Mouse (Mus musculus) retina, postnatal 7 days (tissue): ENCODE measurements around the gene B3gntl1.

Source experiments
- DNase-seq: peaks from one replicate; pipeline ENCODE4 v3.0.0-alpha.2; 2012; ENCODE audit warnings: low read depth, low spot score

B3gntl1 gene

GRCm38 (mm10) chr11:121672990-121673572 lies at the start of gene B3gntl1:
TSS of gene B3gntl1 (minus strand) at chr11:121673153.
- peak; percentile 99 for DNase-seq

- no peak for DNase-seq
Measured at GRCm38 (mm10) chr11:121722434-121722833, 49.5 kb upstream of the B3gntl1 start.

GRCm38 (mm10) chr11:121720752-121721151 lies 47.8 kb upstream of the B3gntl1 start:
- DNase-seq, result no peak

DNA sequence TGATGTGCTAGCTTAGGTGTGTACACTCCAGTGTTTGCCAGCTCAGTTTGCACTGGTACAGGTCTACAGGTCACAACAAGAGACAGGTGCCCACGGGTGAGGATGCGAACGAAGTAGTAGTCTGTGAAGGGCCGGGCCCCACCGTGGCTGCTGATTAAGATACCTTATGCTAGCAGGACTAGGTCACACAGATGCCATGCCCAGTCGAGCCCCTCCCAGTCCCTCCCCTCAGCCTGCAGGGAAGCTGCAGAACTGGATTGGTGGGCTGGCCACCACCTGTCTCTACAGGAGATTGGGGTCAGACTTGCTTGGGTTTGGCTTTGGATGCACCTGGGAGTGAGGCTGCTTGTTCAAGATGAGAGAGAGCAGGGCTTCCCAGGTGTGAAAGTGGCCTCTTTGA lies 44.8 kb upstream of the B3gntl1 start:
- DNase-seq, result no peak

DNA sequence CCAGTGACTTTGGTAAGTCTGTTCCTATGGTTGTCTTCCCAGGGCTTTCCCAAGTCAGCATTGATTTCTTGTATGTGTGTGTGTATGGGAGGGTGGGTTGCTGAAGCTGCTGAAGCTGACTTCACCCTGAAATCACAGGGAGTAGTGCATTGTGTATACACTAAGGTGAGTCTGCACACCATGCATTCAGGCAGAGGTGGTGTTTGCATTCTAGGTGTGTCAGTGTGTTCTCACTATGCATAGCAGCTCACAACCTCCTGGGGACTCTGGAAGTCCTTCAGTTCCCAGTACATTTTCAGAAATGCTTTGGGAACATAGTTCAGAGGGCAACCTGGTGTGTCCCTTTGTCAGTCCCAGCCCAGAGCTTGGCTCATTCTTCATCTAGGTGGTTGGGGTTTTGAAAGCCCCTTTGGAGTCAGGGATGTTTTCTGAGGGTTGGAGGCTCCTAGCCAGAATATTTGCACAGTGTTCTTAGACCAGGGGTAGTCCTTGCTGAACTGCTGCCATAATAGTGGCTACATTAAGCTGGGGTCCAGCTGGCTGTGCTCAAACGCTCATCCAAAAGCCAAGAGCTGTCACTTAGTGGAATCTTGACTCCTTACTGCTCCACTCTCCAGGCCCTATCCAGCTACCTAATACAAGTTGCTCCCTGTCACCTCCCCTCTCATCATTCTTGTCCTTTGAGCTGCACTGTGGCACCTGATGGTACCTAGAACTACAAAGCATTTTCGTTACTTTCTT lies 42.0 kb upstream of the B3gntl1 start:
- DNase-seq, result no peak

DNA sequence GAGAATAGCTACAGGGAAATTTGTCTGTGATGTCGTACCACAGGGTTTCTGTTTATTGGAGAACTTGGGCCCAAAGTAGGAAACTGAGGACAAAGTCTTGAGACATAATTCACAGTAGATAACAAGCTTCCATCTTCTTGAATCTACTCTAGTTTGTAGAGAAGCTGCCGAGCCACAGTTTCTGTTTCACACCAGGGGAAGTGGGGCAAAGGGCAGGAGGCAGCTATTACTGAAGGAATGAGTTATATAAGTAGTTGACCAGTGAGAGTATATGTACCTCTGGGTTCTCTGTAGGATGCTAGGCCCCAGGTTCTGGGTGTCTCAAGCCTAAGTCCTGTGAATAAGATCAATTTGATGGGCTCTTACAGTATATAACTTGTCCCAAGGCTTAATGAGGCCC lies 40.6 kb upstream of the B3gntl1 start:
- no peak for DNase-seq

DNA sequence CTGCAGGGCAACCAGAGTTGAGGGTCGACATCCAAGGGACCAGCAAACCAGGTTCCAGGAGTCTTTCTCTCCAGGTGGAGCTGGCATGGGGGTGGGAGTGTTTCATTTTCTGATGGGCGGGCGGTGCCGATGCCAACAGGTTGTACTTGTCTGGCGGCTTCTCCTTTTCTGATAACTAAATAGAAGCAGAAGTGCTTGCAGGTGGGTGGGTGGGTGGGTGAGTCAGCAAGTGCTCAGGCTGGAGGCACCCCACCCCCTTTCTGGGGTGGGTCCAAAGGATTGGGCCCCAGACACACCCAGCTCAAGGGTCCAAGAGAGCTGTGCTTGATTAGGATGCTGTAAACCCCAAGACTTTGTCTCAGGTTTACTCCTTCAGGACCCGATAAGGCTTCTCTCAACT lies 40.0 kb upstream of the B3gntl1 start:
- DNase-seq, result no peak

GRCm38 (mm10) chr11:121710245-121710644 lies 37.3 kb upstream of the B3gntl1 start:
- DNase-seq, result no peak

GRCm38 (mm10) chr11:121709278-121709677 lies 36.3 kb upstream of the B3gntl1 start:
- DNase-seq, result no peak

DNA sequence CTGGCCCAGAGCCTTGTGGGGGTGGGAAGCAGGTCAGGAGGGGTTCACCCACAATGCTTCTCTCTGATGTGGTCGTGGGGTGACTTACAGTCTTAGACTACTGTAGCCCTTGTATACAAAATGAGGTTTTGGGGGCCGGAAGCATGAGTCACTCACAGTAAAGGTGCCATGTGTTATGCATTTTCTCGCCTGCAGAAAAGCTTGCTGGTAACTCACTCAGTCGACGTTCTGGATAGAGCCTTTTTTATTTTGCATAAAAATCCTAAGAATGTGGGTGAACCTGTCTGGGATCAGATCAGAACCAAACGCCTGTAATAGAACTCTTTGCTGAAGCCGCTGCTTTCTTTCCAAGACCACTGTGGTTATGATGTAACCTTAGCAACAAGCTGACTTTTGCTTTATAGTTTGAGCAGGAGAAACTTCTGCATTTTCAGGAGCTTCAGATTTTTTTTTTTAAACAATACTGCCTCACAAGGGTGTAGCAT lies 33.6 kb upstream of the B3gntl1 start:
- DNase-seq, result no peak

- no peak for DNase-seq
Measured at GRCm38 (mm10) chr11:121703619-121704215, 30.8 kb upstream of the B3gntl1 start.

DNA sequence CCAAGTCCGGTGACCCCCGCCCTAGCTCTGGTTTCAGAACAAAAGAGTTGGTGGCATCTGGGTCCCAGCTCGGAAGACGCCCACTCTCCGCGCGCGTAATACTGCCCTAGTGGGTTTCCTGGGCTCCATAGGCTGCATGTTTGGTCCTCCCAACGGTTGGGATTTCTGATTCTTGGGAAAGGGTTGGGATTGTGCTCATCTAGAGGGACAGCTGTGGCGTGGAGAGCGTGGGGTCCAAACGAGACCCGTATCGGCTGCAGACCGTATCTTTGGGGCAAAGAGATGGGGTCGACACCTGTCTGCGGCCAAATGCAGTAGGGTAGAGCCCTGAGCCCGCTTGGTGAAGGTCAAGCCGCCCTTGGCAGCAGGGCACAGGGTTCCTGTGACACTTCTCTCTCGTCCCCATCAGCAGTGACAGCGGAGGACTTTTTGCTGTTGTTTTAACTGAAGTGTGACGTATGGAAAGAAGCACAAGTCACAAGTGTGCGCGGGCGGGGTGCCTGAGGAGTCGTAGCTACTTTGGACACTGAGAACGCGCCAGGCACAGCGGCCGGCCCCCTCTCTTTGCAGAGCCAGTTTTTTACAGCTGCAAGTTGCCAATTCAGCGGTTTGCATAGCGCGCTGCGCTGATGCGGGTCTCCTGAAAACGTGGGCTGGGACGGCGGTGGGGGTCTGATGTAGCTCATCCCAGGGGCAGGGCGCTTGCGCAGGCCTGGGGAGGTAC lies 30.1 kb upstream of the B3gntl1 start:
- DNase-seq, result no peak

DNA sequence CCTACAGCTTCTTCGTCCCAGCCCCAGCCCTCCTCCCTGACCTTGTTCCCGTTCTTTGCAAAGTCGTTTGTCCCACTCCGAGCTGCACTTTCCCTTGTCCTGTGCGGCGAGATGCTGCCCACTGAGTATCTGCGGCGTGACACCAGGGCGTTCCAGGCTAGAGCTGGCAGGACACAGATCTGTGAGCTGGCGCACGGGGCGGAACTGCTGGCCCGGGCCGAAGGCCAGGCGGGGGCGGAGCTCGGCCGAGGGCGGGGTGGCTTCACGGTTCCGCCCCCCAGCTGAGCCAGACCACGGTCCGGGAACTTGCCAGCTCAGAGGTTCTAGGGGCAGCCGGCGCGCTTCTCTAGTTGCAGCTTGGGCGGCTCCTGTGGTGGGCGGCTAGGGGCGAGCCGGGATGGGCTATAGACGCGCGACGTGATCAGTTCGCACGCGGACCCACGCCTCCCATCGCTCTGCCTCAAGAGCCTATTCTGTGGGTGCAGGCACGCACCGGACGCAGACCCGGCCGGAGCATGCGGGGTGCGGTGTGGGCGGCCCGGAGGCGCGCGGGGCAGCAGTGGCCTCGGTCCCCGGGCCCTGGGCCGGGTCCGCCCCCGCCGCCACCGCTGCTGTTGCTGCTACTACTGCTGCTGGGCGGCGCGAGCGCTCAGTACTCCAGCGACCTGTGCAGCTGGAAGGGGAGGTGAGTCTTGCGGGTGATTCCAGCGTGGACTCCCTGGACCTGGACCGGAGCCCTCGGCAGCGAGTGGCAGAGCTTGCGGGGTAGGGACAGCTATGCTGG lies 29.4 kb upstream of the B3gntl1 start:
- peak; percentile 46 for DNase-seq

DNA sequence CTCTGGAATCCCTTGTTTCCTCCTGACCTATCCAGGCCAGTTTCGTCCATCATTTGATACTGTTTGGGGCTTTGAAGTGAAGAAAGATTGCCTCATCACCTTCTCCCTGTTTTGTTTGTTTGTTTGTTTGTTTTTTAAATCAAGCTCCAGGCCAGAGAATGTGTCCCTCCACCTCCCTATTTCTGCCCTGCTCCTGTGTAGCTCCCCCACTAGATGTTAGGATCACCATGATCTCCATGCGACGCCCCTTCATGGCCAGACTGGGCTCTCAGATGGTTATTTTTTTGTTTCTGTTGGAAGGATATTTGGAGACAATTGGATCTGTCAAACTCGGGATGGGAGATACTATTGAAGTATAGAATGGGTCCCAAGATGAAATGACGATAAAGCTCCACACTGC lies 28.3 kb upstream of the B3gntl1 start, which contains the start of gene Metrnl:
Gene Metrnl (plus strand): TSS at position 301 of the 400 bp plus-strand sequence.
- no peak for DNase-seq

GRCm38 (mm10) chr11:121698381-121698955 lies 25.5 kb upstream of the B3gntl1 start:
- no peak for DNase-seq

- no peak for DNase-seq
Measured at GRCm38 (mm10) chr11:121697271-121697670, 24.3 kb upstream of the B3gntl1 start.

DNA sequence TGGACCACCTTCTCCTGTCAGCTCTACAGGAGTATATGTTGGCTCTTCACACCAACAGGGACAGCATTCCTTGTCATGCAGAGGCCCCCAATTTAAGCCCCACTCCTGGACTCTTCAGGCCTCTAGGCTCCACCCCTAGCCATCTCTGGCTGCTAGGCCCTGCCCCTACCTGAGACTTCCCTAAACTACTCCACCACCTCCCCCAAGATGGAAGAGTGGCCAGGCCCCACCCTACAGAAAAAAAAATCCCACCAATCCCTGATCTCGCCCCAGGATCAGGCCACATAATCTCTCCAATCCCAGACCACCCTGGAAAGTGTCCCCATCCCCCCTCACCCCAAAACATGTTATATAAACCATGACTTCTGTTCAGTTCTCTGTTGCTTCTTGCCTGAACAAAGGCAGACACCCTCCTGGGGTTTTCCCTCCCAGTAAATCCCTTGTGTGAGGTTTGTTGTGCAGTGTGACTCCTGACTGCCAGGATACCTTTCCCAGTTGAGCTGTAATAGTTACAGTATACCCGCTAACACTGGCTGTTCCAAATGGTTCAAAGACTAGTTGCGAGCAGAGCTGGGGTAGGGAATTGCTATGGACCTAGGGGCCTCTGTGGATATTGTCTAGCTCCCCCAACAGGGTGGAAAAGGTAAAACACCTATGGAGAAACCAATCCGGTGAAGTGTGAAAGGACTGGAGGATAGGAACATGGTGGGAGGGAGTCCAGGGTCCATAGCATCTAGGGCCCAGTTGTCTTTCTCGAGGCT lies 22.5 kb upstream of the B3gntl1 start:
- no peak for DNase-seq

- DNase-seq, result no peak
Measured at GRCm38 (mm10) chr11:121688024-121688423, 15.1 kb upstream of the B3gntl1 start.

GRCm38 (mm10) chr11:121686674-121687073 lies 13.7 kb upstream of the B3gntl1 start:
- no peak for DNase-seq

GRCm38 (mm10) chr11:121686091-121686490 lies 13.1 kb upstream of the B3gntl1 start:
- DNase-seq, result no peak
